Mouse (Mus musculus): ENCODE measurements around the gene Smco2. TPM values are rescaled to one million over a fixed set of nuclear protein-coding genes. Genes with fewer than 3 reads are reported as not detected.

The Smco2 gene
- polyA plus RNA-seq, 1 experiment from 2014 or later: 0.31 TPM

DNA sequence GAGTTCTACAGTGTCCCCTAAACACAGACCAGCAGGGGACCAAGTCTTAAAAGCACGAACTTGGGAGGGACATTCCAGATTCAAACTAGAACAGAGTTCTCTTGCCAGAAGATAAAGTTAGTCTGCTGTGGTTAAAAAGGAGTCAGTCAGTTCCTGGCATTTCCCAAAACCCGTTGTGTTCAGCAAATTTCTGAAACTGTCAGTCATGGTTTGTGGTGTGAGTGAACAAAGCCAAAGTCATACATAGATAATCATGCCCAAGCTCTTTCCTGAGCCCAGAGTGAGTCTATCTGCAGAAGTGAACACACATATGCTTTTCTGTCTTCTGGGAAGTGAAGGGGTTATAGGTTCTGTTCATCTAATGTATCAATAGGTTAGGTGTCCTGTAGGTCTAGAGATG lies 58.9 kb downstream of the Smco2 start:
- Histone ChIP-seq H3K27ac (replicated peaks in 1 of 2; ENCODE audit: control insufficient read depth in 1 of 2, insufficient read depth in 1 of 2, low read depth in 2 of 2, low read length in 2 of 2) (no peak overlapping the region; a peak in 1 of 4 replicates), H3K4me2 (ENCODE audit: low read length) (no peak overlapping the region), H3K4me3 (ENCODE audit: control insufficient read depth in 1 of 2, insufficient read depth in 1 of 2, low read depth in 1 of 2, low read length in 2 of 2) (no peak overlapping the region), H3K4me1 (ENCODE audit: control insufficient read depth in 2 of 2, insufficient read depth in 2 of 2, low read length in 2 of 2) (peaks cover 23 to 72% of the 10 kb centered on the region in 2 experiments), H3K36me3 (ENCODE audit: control insufficient read depth, insufficient read depth, low read length) (no peaks in the 10 kb centered on the region), H3K9me3 (ENCODE audit: control insufficient read depth, low read length) (no peaks in the 10 kb centered on the region), H3K9ac (ENCODE audit: low read length) (no peak overlapping the region), H3K27me3 (ENCODE audit: control insufficient read depth, insufficient read depth, low read length) (no peaks in the 10 kb centered on the region)
- no peak for ATAC-seq (ENCODE audit: insufficient number of reproducible peaks, insufficient read depth, low FRiP score, low read depth)
- 59% methylated on average over 2 of the region's 2 CpGs for WGBS

DNA sequence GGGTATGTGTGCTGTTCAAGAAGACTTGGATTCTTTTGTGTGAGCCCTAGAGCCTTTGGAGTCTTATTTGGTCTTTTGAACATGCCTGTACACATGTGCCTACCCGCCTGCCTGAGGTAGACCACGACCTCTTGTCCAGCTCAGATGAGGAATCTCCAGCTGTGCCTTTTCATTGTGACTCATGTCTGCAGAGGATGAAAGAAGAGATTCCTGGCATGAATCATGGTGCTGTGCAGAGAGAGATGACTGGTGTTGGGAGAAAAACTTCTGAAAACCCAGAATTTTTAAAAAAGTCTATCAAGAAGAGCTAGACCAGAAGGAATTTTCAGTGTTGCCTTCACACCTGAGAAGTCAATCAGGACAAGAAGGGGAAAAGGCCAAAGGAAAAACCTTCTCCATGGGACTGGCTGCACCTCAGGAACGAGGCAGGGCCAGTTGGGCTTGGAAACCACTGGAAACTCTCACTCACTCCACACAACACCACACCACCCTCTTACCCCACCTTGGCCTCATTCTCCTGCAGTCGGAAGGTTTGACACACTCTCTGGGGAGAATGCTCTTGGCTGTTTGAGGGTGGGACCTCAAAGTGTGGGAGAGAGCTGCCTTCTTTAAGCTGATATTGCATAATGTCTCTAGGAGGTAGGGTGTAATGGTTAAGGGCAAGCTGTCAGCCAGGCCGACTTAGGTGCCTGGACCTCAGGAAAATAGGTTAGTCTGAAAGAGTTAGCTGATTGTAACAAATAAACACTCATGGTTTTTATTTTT lies 60.0 kb downstream of the Smco2 start:
- no peaks in the 10 kb centered on the region for H3K9me3 ChIP-seq (ENCODE audit: control insufficient read depth, low read length)
- H3K9ac ChIP-seq (ENCODE audit: low read length): no peak overlapping the region
- 79% methylated on average over 5 of the region's 5 CpGs for WGBS
- no peaks in the 10 kb centered on the region for H3K36me3 ChIP-seq (ENCODE audit: control insufficient read depth, insufficient read depth, low read length)
- H3K4me2 ChIP-seq (ENCODE audit: low read length): no peak overlapping the region
- peak overlapping the region in 1 of 2 experiments; percentile 35; a peak in 1 of 4 replicates for H3K27ac ChIP-seq (replicated peaks in 1 of 2; ENCODE audit: control insufficient read depth in 1 of 2, insufficient read depth in 1 of 2, low read depth in 2 of 2, low read length in 2 of 2)
- peaks cover 23 to 75% of the 10 kb centered on the region in 2 experiments for H3K4me1 ChIP-seq (ENCODE audit: control insufficient read depth in 2 of 2, insufficient read depth in 2 of 2, low read length in 2 of 2)
- ATAC-seq (ENCODE audit: insufficient number of reproducible peaks, insufficient read depth, low FRiP score, low read depth): no peak
- H3K27me3 ChIP-seq (ENCODE audit: control insufficient read depth, insufficient read depth, low read length): no peaks in the 10 kb centered on the region
- no peak overlapping the region for H3K4me3 ChIP-seq (ENCODE audit: control insufficient read depth in 1 of 2, insufficient read depth in 1 of 2, low read depth in 1 of 2, low read length in 2 of 2)

DNA sequence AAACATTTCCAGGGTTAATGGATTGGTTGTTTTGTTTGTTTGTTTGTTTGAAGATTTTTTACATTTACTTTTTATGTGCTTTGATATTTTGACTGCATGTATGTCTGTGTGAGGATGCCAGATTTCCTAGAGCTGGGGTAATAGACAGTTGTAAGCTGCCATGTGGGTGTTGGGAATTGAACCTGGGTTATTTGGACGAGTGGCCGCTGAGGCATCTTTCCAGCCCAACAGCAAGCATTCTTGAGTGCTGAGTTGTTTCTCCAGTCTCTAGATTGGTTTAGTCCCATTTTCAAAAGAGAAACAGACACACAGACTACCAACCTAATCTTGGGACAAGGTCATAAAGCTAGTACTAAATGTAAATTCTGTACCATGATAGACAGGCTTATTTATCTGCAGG lies 60.9 kb downstream of the Smco2 start:
- Histone ChIP-seq H3K27me3 (ENCODE audit: control insufficient read depth, insufficient read depth, low read length) (no peaks in the 10 kb centered on the region), H3K4me2 (ENCODE audit: low read length) (no peak overlapping the region), H3K4me3 (ENCODE audit: control insufficient read depth in 1 of 2, insufficient read depth in 1 of 2, low read depth in 1 of 2, low read length in 2 of 2) (no peak overlapping the region), H3K36me3 (ENCODE audit: control insufficient read depth, insufficient read depth, low read length) (no peaks in the 10 kb centered on the region), H3K9ac (ENCODE audit: low read length) (no peak overlapping the region), H3K27ac (replicated peaks in 1 of 2; ENCODE audit: control insufficient read depth in 1 of 2, insufficient read depth in 1 of 2, low read depth in 2 of 2, low read length in 2 of 2) (no peak overlapping the region), H3K9me3 (ENCODE audit: control insufficient read depth, low read length) (no peaks in the 10 kb centered on the region), H3K4me1 (ENCODE audit: control insufficient read depth in 2 of 2, insufficient read depth in 2 of 2, low read length in 2 of 2) (peaks cover 23 to 82% of the 10 kb centered on the region in 2 experiments)
- no peak for ATAC-seq (ENCODE audit: insufficient number of reproducible peaks, insufficient read depth, low FRiP score, low read depth)
- 73% methylated on average over 2 of the region's 2 CpGs for WGBS

DNA sequence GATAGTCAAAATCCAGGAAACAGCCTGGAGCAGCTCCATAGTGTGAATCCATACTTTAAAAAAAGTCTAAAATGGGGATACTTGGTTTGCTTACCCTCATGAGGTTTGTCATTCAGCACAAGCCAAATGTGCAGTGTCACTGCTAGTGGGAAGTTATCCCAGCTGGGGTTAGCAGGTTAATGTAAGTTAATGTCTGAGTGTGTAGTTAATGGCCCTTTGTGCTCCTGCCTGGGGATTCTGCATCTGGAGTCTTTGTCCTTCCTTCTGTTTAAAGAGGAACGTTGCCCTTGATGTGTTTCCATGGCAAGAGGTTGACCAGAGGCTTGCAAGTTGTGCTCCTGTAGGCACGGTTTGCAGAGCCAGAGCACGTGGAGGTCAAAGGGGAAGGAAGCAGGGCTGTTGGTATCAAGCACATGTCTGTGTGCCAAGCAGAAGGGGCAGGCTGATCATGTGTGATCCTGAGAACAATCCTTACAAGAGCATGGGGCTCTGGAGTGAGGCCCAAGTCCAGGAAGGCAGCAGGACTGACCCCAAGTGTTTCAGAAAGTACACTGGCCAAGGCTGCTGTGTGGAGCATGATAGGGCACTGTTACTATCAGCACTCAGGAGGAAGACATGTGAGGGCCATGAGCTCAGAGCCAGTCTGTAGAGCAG lies 63.1 kb downstream of the Smco2 start:
- Histone ChIP-seq H3K4me1 (ENCODE audit: control insufficient read depth in 2 of 2, insufficient read depth in 2 of 2, low read length in 2 of 2) (peaks cover 14 to 69% of the 10 kb centered on the region in 2 experiments), H3K4me2 (ENCODE audit: low read length) (no peak overlapping the region)
- ATAC-seq (ENCODE audit: insufficient number of reproducible peaks, insufficient read depth, low FRiP score, low read depth): no peak

DNA sequence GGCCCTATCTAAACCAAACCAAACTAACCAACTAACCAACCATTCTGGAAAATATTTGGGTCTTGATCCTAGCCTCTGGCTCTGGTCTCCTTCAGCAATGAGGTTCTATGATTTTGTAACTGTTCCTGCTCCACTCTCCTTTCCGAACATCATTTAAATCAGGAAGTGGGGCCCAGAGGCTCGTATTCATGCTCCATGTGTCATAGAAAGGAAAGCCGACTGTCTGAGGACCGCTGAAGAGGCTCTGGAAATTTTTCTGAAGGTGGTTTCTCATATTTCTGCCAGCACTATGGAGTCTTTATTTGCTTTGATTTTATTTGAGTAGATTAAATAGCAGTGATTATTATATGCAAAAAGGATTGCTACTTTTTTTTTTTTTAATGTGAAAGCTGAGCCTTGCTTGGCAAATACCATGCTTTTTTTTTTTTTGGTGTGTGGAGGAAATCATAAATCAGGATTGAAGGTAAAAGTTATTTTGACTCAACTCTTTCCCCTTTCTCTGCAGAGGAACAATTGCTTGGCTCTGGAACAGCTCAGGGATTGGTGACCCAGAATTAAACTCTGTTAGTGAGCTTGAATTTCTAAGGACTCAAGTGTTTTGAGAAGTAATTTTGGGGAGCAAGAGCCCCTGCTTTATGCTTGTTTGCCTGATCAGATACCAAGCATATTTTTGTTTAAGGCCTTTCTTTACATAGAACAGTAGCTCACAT lies 63.7 kb downstream of the Smco2 start:
- ATAC-seq (ENCODE audit: insufficient number of reproducible peaks, insufficient read depth, low FRiP score, low read depth): no peak
- H3K4me2 ChIP-seq (ENCODE audit: low read length): no peak overlapping the region
- H3K4me1 ChIP-seq (ENCODE audit: control insufficient read depth in 2 of 2, insufficient read depth in 2 of 2, low read length in 2 of 2): peaks cover 12 to 63% of the 10 kb centered on the region in 2 experiments
- no peaks in the 10 kb centered on the region for H3K27me3 ChIP-seq (ENCODE audit: control insufficient read depth, insufficient read depth, low read length)
- H3K9me3 ChIP-seq (ENCODE audit: control insufficient read depth, low read length): no peaks in the 10 kb centered on the region
- H3K27ac ChIP-seq (replicated peaks in 1 of 2; ENCODE audit: control insufficient read depth in 1 of 2, insufficient read depth in 1 of 2, low read depth in 2 of 2, low read length in 2 of 2): peak overlapping the region; percentile 53 to 56; a peak in 3 of 4 replicates
- H3K9ac ChIP-seq (ENCODE audit: low read length): no peak overlapping the region
- no peak overlapping the region for H3K4me3 ChIP-seq (ENCODE audit: control insufficient read depth in 1 of 2, insufficient read depth in 1 of 2, low read depth in 1 of 2, low read length in 2 of 2)
- WGBS: 49% methylated on average over 4 of the region's 4 CpGs
- peaks cover 7% of the 10 kb centered on the region; the same call in 1 of the 2 replicates for H3K36me3 ChIP-seq (ENCODE audit: control insufficient read depth, insufficient read depth, low read length)

More for the DNA sequence above, 63.1 kb downstream of the Smco2 start:
- H3K4me3 ChIP-seq (ENCODE audit: control insufficient read depth in 1 of 2, insufficient read depth in 1 of 2, low read depth in 1 of 2, low read length in 2 of 2): no peak overlapping the region
- H3K36me3 ChIP-seq (ENCODE audit: control insufficient read depth, insufficient read depth, low read length): 0 out of 2 replicates have a peak, but pooled peaks cover 1% of the 10 kb centered on the region
- no peaks in the 10 kb centered on the region for H3K27me3 ChIP-seq (ENCODE audit: control insufficient read depth, insufficient read depth, low read length)
- no peaks in the 10 kb centered on the region for H3K9me3 ChIP-seq (ENCODE audit: control insufficient read depth, low read length)
- H3K9ac ChIP-seq (ENCODE audit: low read length): no peak overlapping the region
- 15% methylated on average over 3 of the region's 3 CpGs for WGBS
- H3K27ac ChIP-seq (replicated peaks in 1 of 2; ENCODE audit: control insufficient read depth in 1 of 2, insufficient read depth in 1 of 2, low read depth in 2 of 2, low read length in 2 of 2): peak overlapping the region; percentile 53 to 56

DNA sequence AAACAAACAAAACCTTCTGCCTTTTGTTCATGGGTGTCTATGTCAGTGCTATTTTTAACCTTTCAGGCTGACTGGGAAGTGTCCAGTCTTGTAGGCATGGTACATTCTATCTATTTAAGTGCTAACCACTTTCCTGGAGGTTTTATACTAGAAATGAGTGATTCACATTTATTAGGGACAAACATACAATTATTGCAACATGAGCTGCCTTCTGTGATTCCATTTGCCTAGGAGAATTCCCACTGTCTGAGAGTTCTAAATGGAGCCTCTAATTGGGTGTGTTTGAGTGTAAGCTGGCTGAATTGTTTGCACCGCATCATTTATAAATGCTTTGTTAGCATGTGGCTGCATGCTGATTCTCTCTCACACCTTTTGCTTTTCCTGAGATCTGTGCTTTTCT lies 65.9 kb downstream of the Smco2 start:
- WGBS: 95% methylated on average over 1 of the region's 1 CpGs
- no peak for ATAC-seq (ENCODE audit: insufficient number of reproducible peaks, insufficient read depth, low FRiP score, low read depth)
- Histone ChIP-seq H3K9ac (ENCODE audit: low read length) (no peak overlapping the region), H3K27me3 (ENCODE audit: control insufficient read depth, insufficient read depth, low read length) (no peaks in the 10 kb centered on the region), H3K9me3 (ENCODE audit: control insufficient read depth, low read length) (no peaks in the 10 kb centered on the region), H3K4me2 (ENCODE audit: low read length) (no peak overlapping the region), H3K27ac (replicated peaks in 1 of 2; ENCODE audit: control insufficient read depth in 1 of 2, insufficient read depth in 1 of 2, low read depth in 2 of 2, low read length in 2 of 2) (no peak overlapping the region), H3K4me3 (ENCODE audit: control insufficient read depth in 1 of 2, insufficient read depth in 1 of 2, low read depth in 1 of 2, low read length in 2 of 2) (no peak overlapping the region), H3K4me1 (ENCODE audit: control insufficient read depth in 2 of 2, insufficient read depth in 2 of 2, low read length in 2 of 2) (peaks cover 9 to 50% of the 10 kb centered on the region in 2 experiments), H3K36me3 (ENCODE audit: control insufficient read depth, insufficient read depth, low read length) (peaks cover 7% of the 10 kb centered on the region; the same call in 1 of the 2 replicates)

DNA sequence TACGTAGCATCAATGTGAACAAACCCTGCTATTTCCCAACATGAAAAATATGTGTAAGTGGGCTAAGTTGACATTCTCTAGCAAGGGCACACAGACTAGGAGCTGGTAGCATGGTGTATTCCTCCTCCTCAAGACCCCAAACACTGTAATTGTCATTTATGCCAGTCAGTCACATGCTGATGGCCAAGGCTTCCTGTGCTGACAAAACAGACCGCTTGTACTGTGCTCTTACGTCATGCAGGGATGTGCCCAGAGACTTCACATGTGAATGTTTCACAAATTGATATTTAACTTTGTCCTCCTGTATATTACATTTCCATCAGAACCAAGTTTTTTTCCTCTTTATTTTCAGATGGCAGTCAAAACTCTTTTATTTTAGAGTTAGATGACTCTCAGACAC lies 67.5 kb downstream of the Smco2 start:
- WGBS: 84% methylated on average over 3 of the region's 3 CpGs
- Histone ChIP-seq H3K27me3 (ENCODE audit: control insufficient read depth, insufficient read depth, low read length) (no peaks in the 10 kb centered on the region), H3K4me1 (ENCODE audit: control insufficient read depth in 2 of 2, insufficient read depth in 2 of 2, low read length in 2 of 2) (peaks cover 6 to 34% of the 10 kb centered on the region in 2 experiments)

More for the DNA sequence above, 67.5 kb downstream of the Smco2 start:
- Histone ChIP-seq H3K9me3 (ENCODE audit: control insufficient read depth, low read length) (no peaks in the 10 kb centered on the region), H3K36me3 (ENCODE audit: control insufficient read depth, insufficient read depth, low read length) (peaks cover 7% of the 10 kb centered on the region; the same call in 1 of the 2 replicates), H3K27ac (replicated peaks in 1 of 2; ENCODE audit: control insufficient read depth in 1 of 2, insufficient read depth in 1 of 2, low read depth in 2 of 2, low read length in 2 of 2) (no peak overlapping the region), H3K9ac (ENCODE audit: low read length) (no peak overlapping the region), H3K4me3 (ENCODE audit: control insufficient read depth in 1 of 2, insufficient read depth in 1 of 2, low read depth in 1 of 2, low read length in 2 of 2) (no peak overlapping the region), H3K4me2 (ENCODE audit: low read length) (no peak overlapping the region)
- no peak for ATAC-seq (ENCODE audit: insufficient number of reproducible peaks, insufficient read depth, low FRiP score, low read depth)
